Mouse (Mus musculus): ENCODE measurements around the gene Rgs10.

- 0 out of 2 replicates have a peak, but pooled peaks have one; percentile 10 for TF ChIP-seq CTCF (IDR thresholded peaks at IDR 0.05; ENCODE audit: low read depth)
- TF ChIP-seq EP300 (IDR thresholded peaks at IDR 0.05; ENCODE audit: low read depth), result no peak
These were observed 53.4 kb downstream of the Rgs10 start for GRCm38 (mm10) chr7:128365096-128365715.
